Mouse (Mus musculus) brain, embryonic 14.5 days (tissue): ENCODE measurements around the gene Snph. TPM values are rescaled to one million over a fixed set of nuclear protein-coding genes. Genes with fewer than 3 reads are reported as not detected.
"Not testable (repeated sequence)": the region's sequence is repeated elsewhere in the genome, so short reads cannot be mapped to it uniquely, and the experiment has no call there.

Experiments
- DNase-seq: peaks from one replicate; pipeline ENCODE4 v3.0.0-alpha.2; 2011; ENCODE audit warnings: low read depth
- CTCF ChIP-seq: fragments of 200-500 bp; IDR thresholded peaks from 2 replicates; pipeline ENCODE4 v1.5.1; 2012; ENCODE audit warnings: inconsistent platforms, mild to moderate bottlenecking, moderate library complexity, borderline replicate concordance; ENCODE audit not compliant: insufficient read depth, insufficient read length; ENCODE audit errors: extremely low read depth
- POLR2A ChIP-seq: fragments of 200-500 bp; IDR thresholded peaks from 2 replicates; pipeline ENCODE4 v1.6.1; 2012; ENCODE audit warnings: mild to moderate bottlenecking, inconsistent platforms, borderline replicate concordance; ENCODE audit not compliant: poor library complexity, insufficient read depth, insufficient read length, severe bottlenecking; ENCODE audit errors: extremely low read depth
- polyA plus RNA-seq: library from polyadenylated mRNA; depleted of rRNA; stranded (reverse); fragments of >200 nt; gene quantifications from 2 replicates; pipeline ENCODE4 v1.2.3, GENCODE M21; 2012

The Snph gene
- polyA plus RNA-seq, 1 experiment, result 27.0 TPM

- TF ChIP-seq CTCF, result no peak
- no peak for TF ChIP-seq POLR2A
- DNase-seq, result no peak
Observed at GRCm38 (mm10) chr2:151631406-151632158, 811 bp downstream of the Snph start.

- DNase-seq, result no peak
- TF ChIP-seq CTCF (no peak), POLR2A (no peak)
Observed at GRCm38 (mm10) chr2:151629310-151629709, 3.1 kb downstream of the Snph start.

- DNase-seq, result no peak
- TF ChIP-seq POLR2A (no peak), CTCF (no peak)
Observed at GRCm38 (mm10) chr2:151628011-151628410, 4.4 kb downstream of the Snph start.

GRCm38 (mm10) chr2:151626296-151626695 lies 6.1 kb downstream of the Snph start:
- DNase-seq, result no peak
- no peak for TF ChIP-seq CTCF

GRCm38 (mm10) chr2:151623776-151624175 lies 8.6 kb downstream of the Snph start:
- no peak for DNase-seq
- TF ChIP-seq CTCF (no peak), POLR2A (no peak)

- no peak for DNase-seq
- TF ChIP-seq CTCF, result no peak
- no peak for TF ChIP-seq POLR2A
Observed at GRCm38 (mm10) chr2:151616551-151617329, 15.7 kb downstream of the Snph start.

- not testable (repeated sequence) for DNase-seq
Observed at GRCm38 (mm10) chr2:151615779-151616178, 16.6 kb downstream of the Snph start.

- no peak for TF ChIP-seq CTCF
- TF ChIP-seq POLR2A, result no peak
- DNase-seq, result peak; percentile 62
Observed at GRCm38 (mm10) chr2:151609974-151610373, 22.4 kb downstream of the Snph start.

GRCm38 (mm10) chr2:151608435-151608834 lies 24.0 kb downstream of the Snph start:
- TF ChIP-seq POLR2A, result no peak
- TF ChIP-seq CTCF, result no peak
- no peak for DNase-seq

- no peak for TF ChIP-seq POLR2A
- TF ChIP-seq CTCF, result no peak
- peak; percentile 84 for DNase-seq
Observed at GRCm38 (mm10) chr2:151605437-151605987, 26.9 kb downstream of the Snph start.

GRCm38 (mm10) chr2:151603630-151604029 lies 28.8 kb downstream of the Snph start:
- TF ChIP-seq CTCF (no peak), POLR2A (no peak)
- peak; percentile 83 for DNase-seq

- TF ChIP-seq CTCF, result no peak
- TF ChIP-seq POLR2A, result no peak
Observed at GRCm38 (mm10) chr2:151602106-151602505, 30.3 kb downstream of the Snph start.

GRCm38 (mm10) chr2:151598068-151598467 lies 34.3 kb downstream of the Snph start:
- TF ChIP-seq POLR2A (no peak), CTCF (no peak)
- no peak for DNase-seq

More at GRCm38 (mm10) chr2:151602106-151602505, 30.3 kb downstream of the Snph start:
- peak; percentile 30 for DNase-seq
